Mouse (Mus musculus): ENCODE results near the gene Ppp3ca. TPM values are rescaled to one million over a fixed set of nuclear protein-coding genes. Genes with fewer than 3 reads are reported as not detected.

The Ppp3ca gene
- polyA plus RNA-seq, 2 experiments, result 31.5 to 74.8 TPM

GRCm38 (mm10) chr3:136722493-136722892 is 52.6 kb downstream of the Ppp3ca start:
- ATAC-seq (ENCODE audit: low FRiP score, low read depth) (no peak), DNase-seq (ENCODE audit: low spot score) (no peak)
- TF ChIP-seq POLR2A (IDR thresholded peaks at IDR 0.05; ENCODE audit: borderline replicate concordance, extremely low read depth, insufficient read depth, insufficient read length), result no peak
- H3K9me3 ChIP-seq (ENCODE audit: control insufficient read depth, low read length), result peaks cover 4% of the 10 kb centered on the region; the same call in 1 of the 2 replicates
- H3K9ac ChIP-seq (ENCODE audit: low read depth, low read length, severe bottlenecking), result no peak overlapping the region
- H3K36me3 ChIP-seq (ENCODE audit: control insufficient read depth, insufficient read depth, low read length), result no peaks in the 10 kb centered on the region
- no peak overlapping the region for H3K4me3 ChIP-seq (replicated peaks; ENCODE audit: low read length)
- peaks cover 20% of the 10 kb centered on the region for H3K4me1 ChIP-seq (ENCODE audit: control insufficient read depth, insufficient read depth, low read length)
- no peak overlapping the region for H3K4me2 ChIP-seq (replicated peaks; ENCODE audit: low read depth, low read length, severe bottlenecking)
- no peak overlapping the region for H3K27ac ChIP-seq (replicated peaks; ENCODE audit: low read depth, low read length)
- no peaks in the 10 kb centered on the region for H3K27me3 ChIP-seq (ENCODE audit: control insufficient read depth, insufficient read depth, low read length)

GRCm38 (mm10) chr3:136725311-136726156 is 55.6 kb downstream of the Ppp3ca start:
- DNase-seq (ENCODE audit: low spot score), result peak; percentile 77
- Histone ChIP-seq H3K27ac (replicated peaks; ENCODE audit: low read depth, low read length) (0 out of 2 replicates have a peak overlapping the region, but pooled peaks have one; percentile 33), H3K36me3 (ENCODE audit: control insufficient read depth, insufficient read depth, low read length) (no peaks in the 10 kb centered on the region), H3K9me3 (ENCODE audit: control insufficient read depth, low read length) (peaks cover 4% of the 10 kb centered on the region; the same call in 1 of the 2 replicates), H3K4me2 (replicated peaks; ENCODE audit: low read depth, low read length, severe bottlenecking) (peak overlapping the region; percentile 13; the same call in 1 of the 2 replicates), H3K9ac (ENCODE audit: low read depth, low read length, severe bottlenecking) (no peak overlapping the region), H3K27me3 (ENCODE audit: control insufficient read depth, insufficient read depth, low read length) (no peaks in the 10 kb centered on the region), H3K4me1 (ENCODE audit: control insufficient read depth, insufficient read depth, low read length) (peaks cover 20% of the 10 kb centered on the region), H3K4me3 (replicated peaks; ENCODE audit: low read length) (no peak overlapping the region)
- peak; percentile 31; the same call in 1 of the 2 replicates for ATAC-seq (ENCODE audit: low FRiP score, low read depth)
- no peak for TF ChIP-seq POLR2A (IDR thresholded peaks at IDR 0.05; ENCODE audit: borderline replicate concordance, extremely low read depth, insufficient read depth, insufficient read length)
- WGBS, result 16% methylated on average over 7 of the region's 7 CpGs

GRCm38 (mm10) chr3:136727877-136728276 is 58.0 kb downstream of the Ppp3ca start:
- Histone ChIP-seq H3K9ac (ENCODE audit: low read depth, low read length, severe bottlenecking) (no peak overlapping the region), H3K36me3 (ENCODE audit: control insufficient read depth, insufficient read depth, low read length) (no peaks in the 10 kb centered on the region), H3K27ac (replicated peaks; ENCODE audit: low read depth, low read length) (no peak overlapping the region), H3K4me2 (replicated peaks; ENCODE audit: low read depth, low read length, severe bottlenecking) (no peak overlapping the region), H3K4me3 (replicated peaks; ENCODE audit: low read length) (no peak overlapping the region), H3K27me3 (ENCODE audit: control insufficient read depth, insufficient read depth, low read length) (no peaks in the 10 kb centered on the region), H3K9me3 (ENCODE audit: control insufficient read depth, low read length) (peaks cover 4% of the 10 kb centered on the region; the same call in 1 of the 2 replicates), H3K4me1 (ENCODE audit: control insufficient read depth, insufficient read depth, low read length) (peaks cover 14% of the 10 kb centered on the region)
- DNase-seq (ENCODE audit: low spot score), result no peak
- ATAC-seq (ENCODE audit: low FRiP score, low read depth), result no peak
- no peak for TF ChIP-seq POLR2A (IDR thresholded peaks at IDR 0.05; ENCODE audit: borderline replicate concordance, extremely low read depth, insufficient read depth, insufficient read length)
- 85% methylated on average over 2 of the region's 2 CpGs for WGBS

- no peak for DNase-seq (ENCODE audit: low spot score)
- TF ChIP-seq POLR2A (IDR thresholded peaks at IDR 0.05; ENCODE audit: borderline replicate concordance, extremely low read depth, insufficient read depth, insufficient read length), result no peak
- ATAC-seq (ENCODE audit: low FRiP score, low read depth), result no peak
- no peak overlapping the region for H3K27ac ChIP-seq (replicated peaks; ENCODE audit: low read depth, low read length)
- H3K4me2 ChIP-seq (replicated peaks; ENCODE audit: low read depth, low read length, severe bottlenecking), result no peak overlapping the region
- H3K9ac ChIP-seq (ENCODE audit: low read depth, low read length, severe bottlenecking), result no peak overlapping the region
- no peaks in the 10 kb centered on the region for H3K36me3 ChIP-seq (ENCODE audit: control insufficient read depth, insufficient read depth, low read length)
- H3K4me3 ChIP-seq (replicated peaks; ENCODE audit: low read length), result no peak overlapping the region
- 64% methylated on average over 10 of the region's 10 CpGs for WGBS
- peaks cover 4% of the 10 kb centered on the region; the same call in 1 of the 2 replicates for H3K9me3 ChIP-seq (ENCODE audit: control insufficient read depth, low read length)
- no peaks in the 10 kb centered on the region for H3K27me3 ChIP-seq (ENCODE audit: control insufficient read depth, insufficient read depth, low read length)
- H3K4me1 ChIP-seq (ENCODE audit: control insufficient read depth, insufficient read depth, low read length), result peaks cover 16% of the 10 kb centered on the region
Observed at GRCm38 (mm10) chr3:136729978-136730377, 60.1 kb downstream of the Ppp3ca start.

GRCm38 (mm10) chr3:136731579-136731978 is 61.7 kb downstream of the Ppp3ca start:
- H3K4me2 ChIP-seq (replicated peaks; ENCODE audit: low read depth, low read length, severe bottlenecking), result no peak overlapping the region
- H3K9me3 ChIP-seq (ENCODE audit: control insufficient read depth, low read length), result no peaks in the 10 kb centered on the region; the same call in 1 of the 2 replicates
- no peaks in the 10 kb centered on the region for H3K36me3 ChIP-seq (ENCODE audit: control insufficient read depth, insufficient read depth, low read length)
- H3K27me3 ChIP-seq (ENCODE audit: control insufficient read depth, insufficient read depth, low read length), result no peaks in the 10 kb centered on the region
- WGBS, result 88% methylated on average over 6 of the region's 6 CpGs
- H3K4me1 ChIP-seq (ENCODE audit: control insufficient read depth, insufficient read depth, low read length), result peaks cover 18% of the 10 kb centered on the region
- no peak overlapping the region for H3K4me3 ChIP-seq (replicated peaks; ENCODE audit: low read length)
- no peak for DNase-seq (ENCODE audit: low spot score)
- no peak overlapping the region for H3K27ac ChIP-seq (replicated peaks; ENCODE audit: low read depth, low read length)
- TF ChIP-seq POLR2A (IDR thresholded peaks at IDR 0.05; ENCODE audit: borderline replicate concordance, extremely low read depth, insufficient read depth, insufficient read length), result no peak
- no peak overlapping the region for H3K9ac ChIP-seq (ENCODE audit: low read depth, low read length, severe bottlenecking)
- no peak for ATAC-seq (ENCODE audit: low FRiP score, low read depth)

Measured in limb, embryonic 14.5 days (tissue).